Mouse (Mus musculus) liver, embryonic 16.5 days (tissue): ENCODE measurements around the gene Snx7. TPM values are rescaled to one million over a fixed set of nuclear protein-coding genes. Genes with fewer than 3 reads are reported as not detected.

Experiments used
- ATAC-seq: fragments of 200-750 bp; cut with Nextera tagmentation; 2 replicates; pipeline ENCODE4 v1.8.0; 2017; ENCODE audit warnings: low read depth, mild to moderate bottlenecking, moderate number of reproducible peaks, moderate library complexity
- H3K27ac ChIP-seq: fragments of 300-500 bp; sonication (generic); 2 replicates; pipeline ENCODE4 v1.5.1; 2014; ENCODE audit warnings: mild to moderate bottlenecking, low read length
- H3K27me3 ChIP-seq: fragments of 300-500 bp; sonication (generic); 2 replicates; pipeline ENCODE4 v1.6.1; 2014; ENCODE audit warnings: low read depth, low read length, mixed read lengths; ENCODE audit not compliant: control insufficient read depth, insufficient read depth
- H3K36me3 ChIP-seq: fragments of 300-500 bp; sonication (generic); 2 replicates; pipeline ENCODE4 v1.6.1; 2014; ENCODE audit warnings: mild to moderate bottlenecking; ENCODE audit not compliant: control insufficient read depth, insufficient read depth
- H3K4me1 ChIP-seq: fragments of 300-500 bp; sonication (generic); 2 replicates; pipeline ENCODE4 v1.6.1; 2014; ENCODE audit warnings: low read depth, low read length, mixed read lengths; ENCODE audit not compliant: control insufficient read depth
- H3K4me2 ChIP-seq: fragments of 300-500 bp; sonication (generic); 2 replicates; pipeline ENCODE4 v1.6.1; 2014; ENCODE audit warnings: low read depth, low read length, mixed read lengths
- H3K4me3 ChIP-seq: fragments of 300-500 bp; sonication (generic); 2 replicates; pipeline ENCODE4 v1.5.1; 2014; ENCODE audit warnings: low read depth, mild to moderate bottlenecking, low read length
- H3K9ac ChIP-seq: fragments of 300-500 bp; sonication (generic); 2 replicates; pipeline ENCODE4 v1.6.1; 2014; ENCODE audit warnings: low read depth, low read length
- H3K9me3 ChIP-seq: fragments of 300-500 bp; sonication (generic); replicated peaks from 2 replicates; pipeline ENCODE4 v1.6.1; 2016; ENCODE audit warnings: low read length; ENCODE audit not compliant: control insufficient read depth
- WGBS: fragments of 180-500 bp; shearing (Covaris S2); extraction: QIAGEN DNeasy Blood & Tissue Kit; methylation state at CpG from one replicate; pipeline ENCODE4 v1.1.7; 2014; ENCODE audit not compliant: insufficient replicate concordance; 5-methylcytosine and 5-hydroxymethylcytosine counted together
- polyA plus RNA-seq: library from polyadenylated mRNA; unstranded; fragments of >200 nt; fragmentation: Nextera tagmentation; extraction: Ambion mirVana; gene quantifications from 2 replicates; pipeline ENCODE4 v1.2.1, GENCODE M21; 2015

Gene Snx7
- polyA plus RNA-seq, result 11.4 and 12.1 TPM in 2 replicates

DNA sequence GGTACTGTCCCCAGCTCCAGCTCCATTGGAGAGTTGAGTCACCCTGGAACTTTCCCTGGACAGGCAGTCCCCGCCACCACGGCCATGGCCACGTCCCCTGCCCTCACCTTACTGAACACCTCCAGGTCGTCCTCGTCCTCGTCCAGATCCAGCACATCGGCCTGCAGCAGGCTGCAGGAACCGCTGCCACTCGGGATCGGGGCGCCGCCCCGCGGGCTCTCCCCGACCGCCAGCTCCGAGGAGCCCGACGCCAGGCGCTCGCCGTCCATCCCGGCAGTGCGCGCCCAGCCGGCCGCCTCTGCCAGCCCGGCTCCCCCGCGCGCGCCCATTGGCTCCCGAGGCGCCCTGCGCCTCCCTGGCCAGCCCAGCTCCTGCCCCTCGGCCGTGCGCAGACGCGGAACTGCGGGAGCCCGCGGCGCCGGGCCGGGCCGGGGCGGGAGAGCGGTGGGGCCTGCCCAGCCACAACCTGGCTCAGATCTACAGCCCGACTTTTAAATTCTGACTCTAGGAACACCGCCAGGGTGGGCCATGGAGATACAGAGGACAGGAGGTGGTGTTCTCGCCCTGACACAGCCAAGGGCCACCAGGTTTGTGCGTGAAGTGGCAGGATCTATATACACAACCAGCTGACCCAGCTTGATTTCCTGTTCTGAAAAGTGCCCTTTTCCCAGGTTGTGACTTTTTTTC, at the start of gene Snx7:
Gene Snx7 (minus strand): TSS at position 300 of the 687 bp plus-strand sequence.
- WGBS, result under 1% methylated on average over 49 of the region's 53 CpGs

DNA sequence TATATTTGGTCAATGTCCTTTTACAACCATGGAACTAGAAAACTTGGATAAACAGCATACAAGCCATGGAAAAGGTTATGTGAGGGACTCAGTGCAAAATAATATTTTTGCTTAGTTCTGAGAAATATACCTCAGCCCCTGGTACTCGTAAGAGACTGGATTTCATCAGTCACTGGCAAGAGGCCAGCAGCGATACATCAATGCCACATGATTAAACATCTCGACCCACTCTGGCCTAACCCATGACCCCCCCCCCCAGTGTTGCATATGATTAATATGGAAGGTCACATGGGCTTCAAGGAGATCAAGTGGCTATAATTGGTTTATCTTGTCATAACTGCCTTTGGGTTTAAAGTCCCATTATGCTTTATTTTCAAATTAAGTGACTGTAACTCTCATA, 46.7 kb upstream of the Snx7 start:
- WGBS, result 70% methylated on average over 3 of the region's 3 CpGs
- H3K4me1 ChIP-seq, result no peaks in the 10 kb centered on the region
- H3K27me3 ChIP-seq, result no peaks in the 10 kb centered on the region
- ATAC-seq, result no peak
- H3K4me2 ChIP-seq, result no peak overlapping the region
- H3K36me3 ChIP-seq, result no peaks in the 10 kb centered on the region
- no peak overlapping the region for H3K9ac ChIP-seq
- H3K4me3 ChIP-seq, result no peak overlapping the region
- H3K27ac ChIP-seq, result no peak overlapping the region
- no peaks in the 10 kb centered on the region for H3K9me3 ChIP-seq

More for the DNA sequence above, at the start of gene Snx7:
- Histone ChIP-seq H3K4me2 (peak within 1 kb of the TSS; percentile 62), H3K27ac (peak within 1 kb of the TSS; percentile 57), H3K4me3 (peak within 1 kb of the TSS; percentile 64), H3K4me1 (no peaks in the 10 kb centered on the region), H3K27me3 (no peaks in the 10 kb centered on the region), H3K9me3 (no peaks in the 10 kb centered on the region), H3K9ac (peak within 1 kb of the TSS; percentile 55), H3K36me3 (no peaks in the 10 kb centered on the region)
- ATAC-seq, result peak; percentile 99

DNA sequence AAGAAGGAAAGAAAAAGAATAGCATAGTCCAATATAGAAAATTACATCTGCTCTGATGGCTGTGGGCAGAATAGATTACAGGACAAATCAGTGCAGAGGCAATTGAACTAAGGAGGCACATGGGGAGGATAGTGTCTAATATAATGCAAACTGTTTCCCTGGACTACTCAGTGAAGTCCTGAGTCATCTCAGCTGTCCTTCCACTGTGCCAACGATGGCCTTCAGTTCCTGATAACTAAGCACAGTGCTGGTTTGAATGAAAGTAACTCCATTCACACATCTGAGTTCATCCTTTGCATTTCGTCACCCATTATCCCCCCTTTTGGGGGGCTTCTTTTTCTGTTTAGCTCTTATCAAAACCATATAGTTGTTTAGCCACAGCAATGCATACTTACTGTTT, 25.0 kb upstream of the Snx7 start:
- no peaks in the 10 kb centered on the region for H3K9me3 ChIP-seq
- no peaks in the 10 kb centered on the region for H3K36me3 ChIP-seq
- H3K27me3 ChIP-seq, result no peaks in the 10 kb centered on the region
- 45% methylated on average over 2 of the region's 2 CpGs for WGBS
- no peaks in the 10 kb centered on the region for H3K4me1 ChIP-seq
- no peak for ATAC-seq
- no peak overlapping the region for H3K27ac ChIP-seq
- no peak overlapping the region for H3K4me2 ChIP-seq
- no peak overlapping the region for H3K9ac ChIP-seq
- no peak overlapping the region for H3K4me3 ChIP-seq

DNA sequence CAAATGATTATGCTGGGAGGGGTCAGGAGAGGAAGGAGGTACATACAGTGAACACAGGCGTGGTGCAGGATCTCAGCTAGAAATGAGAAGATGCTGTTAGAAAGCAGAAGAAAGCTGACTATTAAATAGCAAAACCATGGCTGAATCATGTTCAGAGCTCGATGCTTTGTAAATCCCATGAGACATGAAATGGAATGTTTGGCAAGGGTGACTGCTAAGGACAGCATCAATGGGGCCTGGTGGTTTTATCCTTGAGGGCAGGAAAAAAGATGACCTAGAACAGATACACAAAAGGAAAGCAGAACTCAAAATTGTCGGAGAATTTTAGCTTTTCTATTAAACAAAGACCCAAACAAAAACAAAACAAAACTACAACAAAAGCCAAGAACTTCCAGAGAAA, 6.7 kb upstream of the Snx7 start:
- Histone ChIP-seq H3K9ac (no peak overlapping the region), H3K4me1 (no peaks in the 10 kb centered on the region), H3K27ac (no peak overlapping the region), H3K4me3 (no peak overlapping the region), H3K36me3 (no peaks in the 10 kb centered on the region), H3K27me3 (no peaks in the 10 kb centered on the region), H3K4me2 (no peak overlapping the region), H3K9me3 (no peaks in the 10 kb centered on the region)
- ATAC-seq, result no peak
- WGBS, result 43% methylated on average over 3 of the region's 3 CpGs

DNA sequence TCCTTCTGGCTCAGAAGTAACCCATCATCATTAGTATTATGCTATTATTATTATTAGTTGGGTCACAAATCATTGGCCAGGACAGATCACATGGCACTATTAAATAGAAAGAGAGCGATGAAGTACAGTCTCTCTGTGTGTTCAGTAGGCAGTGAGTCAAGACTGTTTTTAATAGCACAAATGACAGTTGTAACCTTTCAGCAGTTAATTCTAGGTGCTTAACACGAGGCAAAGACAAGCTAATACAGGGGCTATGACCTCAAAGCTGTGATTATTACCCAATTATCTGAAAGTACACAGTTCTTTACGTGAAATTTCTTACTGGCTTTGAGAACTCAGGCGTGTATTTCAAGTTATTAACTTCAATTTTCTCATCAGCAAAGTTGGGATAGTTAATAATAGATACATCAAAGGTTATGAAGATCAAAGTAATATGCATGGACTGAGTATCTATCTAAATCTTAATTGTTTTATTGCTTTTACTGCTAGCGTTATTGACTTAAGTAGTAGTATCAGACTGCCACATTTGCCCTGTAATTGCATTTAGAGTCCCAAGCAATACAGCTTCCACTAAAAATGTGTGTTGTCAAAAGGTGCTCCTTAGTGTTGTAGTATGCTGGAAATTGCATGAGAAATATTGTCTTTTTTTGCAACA, 4.6 kb upstream of the Snx7 start:
- no peak for ATAC-seq
- Histone ChIP-seq H3K4me2 (no peak overlapping the region), H3K9me3 (no peaks in the 10 kb centered on the region), H3K36me3 (no peaks in the 10 kb centered on the region), H3K4me1 (no peaks in the 10 kb centered on the region), H3K27me3 (no peaks in the 10 kb centered on the region), H3K4me3 (no peak overlapping the region), H3K27ac (no peak overlapping the region), H3K9ac (no peak overlapping the region)
- 56% methylated on average over 5 of the region's 5 CpGs for WGBS

DNA sequence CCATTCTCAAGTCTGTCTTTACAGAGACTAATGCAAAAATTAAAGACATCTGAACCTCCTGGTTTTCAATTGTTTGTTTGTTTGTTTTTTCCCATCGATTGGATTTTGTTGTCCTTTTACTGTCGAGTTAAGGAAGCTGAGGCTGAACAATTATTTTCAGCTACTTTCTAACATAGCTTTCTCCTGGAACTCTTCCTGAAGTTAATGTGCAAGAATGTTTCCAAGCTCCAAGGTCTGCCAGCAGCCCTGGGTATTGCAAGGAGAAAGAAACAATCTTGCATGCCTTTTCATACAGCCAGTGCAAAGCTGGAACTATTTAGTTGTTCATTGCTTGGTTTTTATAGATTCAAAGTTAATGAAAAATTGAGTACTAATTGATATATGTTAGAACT, 584 bp upstream of the Snx7 start:
- H3K27ac ChIP-seq, result no peak overlapping the region

DNA sequence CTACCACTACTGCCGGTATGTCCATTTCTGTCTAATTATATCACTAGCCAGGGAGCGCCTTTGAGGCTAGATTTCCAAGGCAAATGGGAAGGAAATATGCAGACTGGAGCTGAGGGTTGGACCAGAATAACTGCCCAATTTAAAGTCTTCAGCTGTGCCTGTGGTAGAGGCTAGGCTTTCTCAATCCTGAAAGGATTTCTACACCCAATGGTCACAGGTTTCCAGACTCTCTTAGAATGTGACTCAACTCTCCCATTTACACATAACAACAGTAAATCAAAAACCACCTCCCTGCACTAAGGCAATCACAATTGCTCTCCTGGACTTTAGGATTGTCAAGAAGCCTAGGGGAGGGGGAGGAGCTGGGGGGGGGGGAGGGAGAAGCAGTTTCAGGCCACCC, 645 bp downstream of the Snx7 start:
- Histone ChIP-seq H3K9me3 (no peaks in the 10 kb centered on the region), H3K36me3 (no peaks in the 10 kb centered on the region), H3K9ac (peak overlapping the region; percentile 55; the same call in 1 of the 2 replicates), H3K4me3 (peak overlapping the region; percentile 64), H3K27me3 (no peaks in the 10 kb centered on the region), H3K4me2 (peak overlapping the region; percentile 62), H3K27ac (no peak overlapping the region), H3K4me1 (no peaks in the 10 kb centered on the region)
- peak; percentile 6; the same call in 1 of the 2 replicates for ATAC-seq
- WGBS, result 54% methylated on average over 2 of the region's 2 CpGs

More for the DNA sequence above, 584 bp upstream of the Snx7 start:
- Histone ChIP-seq H3K4me3 (peak overlapping the region; percentile 64), H3K4me1 (no peaks in the 10 kb centered on the region), H3K36me3 (no peaks in the 10 kb centered on the region), H3K27me3 (no peaks in the 10 kb centered on the region), H3K9me3 (no peaks in the 10 kb centered on the region), H3K4me2 (peak overlapping the region; percentile 62), H3K9ac (peak overlapping the region; percentile 55)
- 8% methylated on average over 2 of the region's 2 CpGs for WGBS
- ATAC-seq, result no peak

DNA sequence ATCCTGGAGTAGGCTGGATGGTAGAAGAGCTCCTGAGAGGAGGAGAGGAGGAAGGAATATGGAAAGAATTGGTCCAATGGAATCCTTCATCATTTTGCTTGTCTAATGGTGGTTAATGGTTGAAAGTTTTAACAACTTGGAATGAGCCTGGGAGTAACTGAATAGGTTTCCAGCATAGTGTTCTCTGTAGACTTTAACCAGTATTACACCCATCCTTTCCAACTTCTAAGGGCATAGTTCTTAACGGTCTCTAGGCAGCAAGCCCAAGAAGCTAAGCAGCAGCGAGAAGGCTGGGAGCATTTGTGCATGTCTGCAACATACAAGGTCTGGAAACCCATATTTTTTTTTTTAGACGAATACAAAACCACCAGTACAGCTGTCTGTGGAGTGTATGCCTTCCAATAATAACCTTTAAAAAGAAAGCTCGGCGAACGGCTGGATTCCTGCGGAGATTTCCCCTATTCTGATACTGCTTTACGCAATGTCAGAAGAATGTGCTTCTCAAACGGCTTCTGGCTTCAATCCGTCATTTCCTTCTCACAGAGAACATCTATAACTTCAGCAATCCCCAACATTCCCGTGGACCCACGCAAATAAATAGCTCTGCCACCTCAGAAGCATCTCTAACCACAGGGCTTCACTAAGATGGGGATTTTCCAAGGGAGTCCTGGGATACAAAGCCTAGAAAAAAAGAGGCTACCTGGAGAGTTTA, 1.9 kb downstream of the Snx7 start:
- ATAC-seq, result no peak
- no peaks in the 10 kb centered on the region for H3K4me1 ChIP-seq
- H3K4me3 ChIP-seq, result no peak overlapping the region
- H3K9me3 ChIP-seq, result no peaks in the 10 kb centered on the region
- H3K27ac ChIP-seq, result no peak overlapping the region
- H3K36me3 ChIP-seq, result no peaks in the 10 kb centered on the region
- no peak overlapping the region for H3K9ac ChIP-seq
- H3K27me3 ChIP-seq, result no peaks in the 10 kb centered on the region
- 63% methylated on average over 12 of the region's 12 CpGs for WGBS
- no peak overlapping the region for H3K4me2 ChIP-seq

DNA sequence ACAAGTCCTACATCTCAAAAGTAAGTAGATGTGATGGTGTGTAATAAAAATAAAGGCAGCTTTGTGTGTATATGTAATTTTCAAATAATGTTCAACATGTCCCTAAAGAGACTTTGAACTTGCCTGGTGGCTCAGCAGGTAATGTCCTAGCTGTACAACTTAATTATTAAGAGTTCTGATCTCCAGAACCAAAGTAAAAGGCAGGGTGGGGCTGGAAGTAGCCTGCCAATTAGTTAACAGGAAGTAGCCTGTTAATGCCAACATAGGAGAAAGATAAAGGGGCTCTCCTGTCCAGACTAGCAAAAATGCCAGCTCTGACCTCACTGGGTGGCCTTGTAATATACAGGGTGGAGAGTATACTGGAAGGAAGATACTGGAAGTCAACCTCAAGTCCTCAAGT, 3.1 kb downstream of the Snx7 start:
- ATAC-seq, result no peak
- Histone ChIP-seq H3K4me2 (no peak overlapping the region), H3K9ac (no peak overlapping the region), H3K4me1 (no peaks in the 10 kb centered on the region), H3K27me3 (no peaks in the 10 kb centered on the region), H3K36me3 (no peaks in the 10 kb centered on the region), H3K9me3 (no peaks in the 10 kb centered on the region), H3K4me3 (no peak overlapping the region), H3K27ac (no peak overlapping the region)
